Mouse (Mus musculus): ENCODE measurements around the gene Rc3h2.

The Rc3h2 gene

GRCm38 (mm10) chr2:37338497-37339187, 84.1 kb downstream of the Rc3h2 start:
- DNase-seq (ENCODE audit: low read depth, low spot score), result peak; percentile 17

- DNase-seq (ENCODE audit: low read depth, low spot score), result no peak
These were observed 89.4 kb downstream of the Rc3h2 start for GRCm38 (mm10) chr2:37333321-37333720.

GRCm38 (mm10) chr2:37326215-37326614, 96.5 kb downstream of the Rc3h2 start, which contains the start of gene Olfr368:
TSS of gene Olfr368 (plus strand) at chr2:37326515.
- no peak for DNase-seq (ENCODE audit: low read depth, low spot score)
